Mouse (Mus musculus): ENCODE measurements around the gene Rapgef1.
A peak's percentile ranks its signal among the peaks of the same experiment; 100 is the strongest.
"Not testable (repeated sequence)": the region's sequence is repeated elsewhere in the genome, so short reads cannot be mapped to it uniquely, and the experiment has no call there.

Rapgef1 gene

DNA sequence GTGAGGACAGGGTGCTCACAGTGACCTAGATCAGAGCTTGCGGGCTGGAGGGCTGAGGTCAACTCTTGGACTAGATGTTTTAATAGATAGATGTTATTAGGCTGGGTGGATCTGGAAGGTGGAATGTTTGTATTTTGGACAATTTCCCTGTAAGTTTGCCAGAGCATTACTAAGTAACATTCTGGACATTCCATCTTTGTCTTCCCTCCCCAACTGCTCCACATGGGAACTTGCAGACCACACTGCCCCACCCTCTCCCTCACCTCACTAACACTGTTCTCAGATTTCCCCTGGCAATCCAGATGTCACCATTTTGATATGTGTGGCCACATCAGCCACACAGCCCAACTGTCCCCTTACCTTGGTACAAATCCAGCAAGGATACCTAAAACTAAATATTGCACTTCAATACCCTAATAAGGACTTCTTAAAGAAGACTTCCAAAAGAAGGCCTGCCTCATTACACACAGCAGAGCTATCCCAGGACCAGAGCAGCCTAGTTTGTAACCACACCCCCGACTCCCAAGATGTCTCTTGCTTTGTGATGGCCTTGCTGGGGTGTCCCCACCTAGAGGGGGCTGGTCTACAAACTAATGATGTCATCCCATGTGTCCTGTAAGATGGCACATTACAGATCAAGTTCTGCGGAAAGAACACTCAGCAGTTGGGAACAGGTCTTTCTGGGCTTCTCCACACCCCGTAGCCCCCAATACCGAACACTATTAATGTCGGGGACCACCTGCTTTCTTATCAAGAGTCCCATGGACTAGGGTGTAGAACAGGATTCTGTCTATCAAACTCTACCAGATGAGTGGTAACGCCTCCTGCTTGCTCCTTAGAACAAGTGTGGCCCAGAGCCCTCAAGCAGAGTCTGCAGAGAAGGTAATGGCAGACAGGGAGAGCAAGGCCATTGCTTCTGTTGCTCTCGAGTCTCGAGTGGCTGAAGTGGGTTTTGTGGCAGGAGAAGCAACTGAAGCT lies 83.9 kb downstream of the Rapgef1 start:
- DNase-seq (ENCODE audit: inconsistent ontology term), result peak; percentile 92

GRCm38 (mm10) chr2:29705493-29705892 lies 86.0 kb downstream of the Rapgef1 start:
- DNase-seq (ENCODE audit: inconsistent ontology term), result no peak

DNA sequence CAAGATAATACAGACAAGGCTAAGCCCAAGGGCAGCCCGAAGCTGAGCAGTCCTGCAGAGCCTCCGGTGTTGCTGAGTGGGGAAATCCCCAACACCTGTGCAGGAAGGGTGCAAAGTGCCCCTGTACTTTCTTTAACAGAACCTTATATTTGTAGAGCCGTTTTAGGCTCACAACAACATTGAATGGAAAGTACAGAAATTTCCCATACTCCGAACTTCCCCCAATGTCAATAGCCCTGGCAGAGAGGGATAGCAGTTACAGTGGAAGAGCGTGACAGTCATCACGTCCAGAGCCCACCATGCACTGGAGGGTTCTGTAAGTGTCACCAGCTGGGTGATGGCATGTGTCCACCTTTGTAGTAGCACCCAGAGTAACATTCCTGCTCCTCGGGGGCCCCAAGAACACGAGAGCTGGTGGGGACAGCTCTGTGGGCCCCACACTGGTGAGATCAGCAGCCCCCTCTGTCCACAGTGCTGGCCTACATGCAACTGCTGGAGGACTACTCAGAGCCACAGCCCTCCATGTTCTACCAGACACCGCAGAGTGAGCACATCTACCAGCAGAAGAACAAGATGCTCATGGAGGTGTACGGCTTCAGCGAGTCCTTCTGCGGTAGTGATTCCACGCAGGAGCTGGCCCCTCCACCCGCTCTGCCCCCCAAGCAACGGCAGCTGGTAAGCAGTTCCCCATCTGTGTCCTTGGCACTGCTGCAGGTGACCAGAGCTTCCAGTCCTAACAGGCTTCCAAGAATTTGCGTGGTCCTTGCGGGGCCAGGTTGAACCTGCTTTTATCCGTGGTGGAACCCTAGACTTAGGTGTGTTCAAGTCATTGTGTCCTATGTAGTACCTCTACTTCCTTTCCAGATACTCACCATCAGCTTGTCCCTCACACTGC lies 87.5 kb downstream of the Rapgef1 start:
- DNase-seq (ENCODE audit: inconsistent ontology term), result no peak

GRCm38 (mm10) chr2:29707731-29708130 lies 88.2 kb downstream of the Rapgef1 start:
- no peak for DNase-seq (ENCODE audit: inconsistent ontology term)

DNA sequence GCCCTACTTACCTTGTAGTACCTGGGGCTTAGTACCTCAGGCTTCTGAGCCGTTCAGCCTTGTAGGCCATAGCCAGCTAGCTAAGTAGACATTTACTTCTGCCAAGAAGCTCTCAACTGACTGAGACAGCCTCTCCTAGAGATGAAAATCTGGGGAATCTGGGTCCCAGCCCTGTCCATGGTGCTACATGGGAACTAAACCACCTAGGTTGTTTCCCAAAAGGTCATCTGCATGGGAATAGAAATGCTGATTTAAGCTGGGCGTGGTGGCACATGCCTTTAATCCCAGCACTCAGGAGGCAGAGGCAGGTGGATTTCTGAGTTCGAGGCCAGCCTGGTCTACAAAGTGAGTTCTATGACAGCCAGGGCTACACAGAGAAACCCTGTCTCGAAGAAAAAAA lies 88.7 kb downstream of the Rapgef1 start:
- DNase-seq (ENCODE audit: inconsistent ontology term), result not testable (repeated sequence)

DNA sequence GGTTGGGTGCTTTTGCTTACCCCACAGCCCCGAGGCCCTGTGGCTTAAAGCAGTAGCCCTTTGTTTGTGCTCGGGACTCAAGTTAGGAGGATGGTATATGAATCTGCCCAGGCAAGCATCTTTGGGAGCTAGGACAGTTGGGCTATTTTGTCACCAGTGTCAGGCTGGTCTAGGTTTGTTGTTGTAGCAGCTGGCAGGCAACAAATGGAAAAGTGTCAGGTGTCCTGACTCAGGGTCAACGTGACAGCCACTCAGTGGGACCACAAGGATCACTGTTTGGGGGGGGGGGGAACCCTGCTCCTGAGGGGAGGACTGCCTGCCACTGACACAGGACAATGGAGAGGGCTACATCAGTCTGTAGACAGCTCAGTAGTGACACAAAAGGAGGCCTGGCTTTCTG lies 91.5 kb downstream of the Rapgef1 start:
- DNase-seq (ENCODE audit: inconsistent ontology term), result no peak

- no peak for DNase-seq (ENCODE audit: inconsistent ontology term)
These were observed 92.4 kb downstream of the Rapgef1 start for GRCm38 (mm10) chr2:29711877-29712276.

GRCm38 (mm10) chr2:29713501-29713900 lies 94.0 kb downstream of the Rapgef1 start:
- no peak for DNase-seq (ENCODE audit: inconsistent ontology term)

DNA sequence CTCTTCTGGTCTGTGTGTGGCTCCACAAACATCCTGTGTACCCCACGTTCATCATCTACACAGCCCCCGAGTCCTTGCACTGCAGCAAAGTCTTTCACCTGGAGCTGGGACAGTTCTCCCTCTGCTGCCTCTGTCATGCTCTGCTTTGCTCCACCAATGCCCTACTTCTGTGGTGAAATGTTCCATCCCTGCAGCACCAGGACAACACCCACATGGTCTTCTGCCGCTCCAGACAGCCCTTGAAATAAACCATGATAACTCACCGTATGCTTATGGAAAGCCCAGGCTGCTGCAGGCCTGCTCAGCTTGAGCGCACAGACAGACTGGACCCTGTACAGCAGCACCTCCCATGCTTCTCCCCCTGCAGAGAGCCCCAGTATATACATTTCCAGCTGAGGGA lies 94.6 kb downstream of the Rapgef1 start:
- DNase-seq (ENCODE audit: inconsistent ontology term), result no peak

- no peak for DNase-seq (ENCODE audit: inconsistent ontology term)
These were observed 96.6 kb downstream of the Rapgef1 start for GRCm38 (mm10) chr2:29716143-29716542.

- DNase-seq (ENCODE audit: inconsistent ontology term), result peak; percentile 99
These were observed 97.2 kb downstream of the Rapgef1 start for GRCm38 (mm10) chr2:29716691-29717090.

DNA sequence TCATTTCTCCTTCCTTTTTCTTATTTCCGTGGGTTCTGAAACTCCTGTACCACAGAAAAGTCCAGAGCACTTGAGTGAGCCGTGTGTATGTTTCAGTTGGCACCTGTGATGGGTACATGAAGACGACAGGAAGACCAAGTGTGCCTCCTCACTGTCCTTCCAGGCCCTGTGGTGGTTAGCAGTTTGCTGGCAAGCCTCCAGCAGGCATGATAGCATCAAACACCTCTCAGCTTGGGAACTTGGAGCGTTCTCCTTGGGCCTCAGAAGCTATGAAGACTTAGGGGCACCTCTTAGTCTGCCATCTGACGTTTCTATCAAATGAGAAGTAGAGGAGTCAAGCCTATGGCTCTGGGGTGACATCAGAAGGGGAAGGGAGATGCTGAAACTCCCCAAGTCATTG lies 99.1 kb downstream of the Rapgef1 start:
- DNase-seq (ENCODE audit: inconsistent ontology term), result no peak

- no peak for DNase-seq (ENCODE audit: inconsistent ontology term)
These were observed 103.6 kb downstream of the Rapgef1 start for GRCm38 (mm10) chr2:29723132-29723531.

- no peak for DNase-seq (ENCODE audit: inconsistent ontology term)
These were observed 105.3 kb downstream of the Rapgef1 start for GRCm38 (mm10) chr2:29724664-29725365.

- no peak for DNase-seq (ENCODE audit: inconsistent ontology term)
These were observed 110.0 kb downstream of the Rapgef1 start for GRCm38 (mm10) chr2:29729500-29729899.

DNA sequence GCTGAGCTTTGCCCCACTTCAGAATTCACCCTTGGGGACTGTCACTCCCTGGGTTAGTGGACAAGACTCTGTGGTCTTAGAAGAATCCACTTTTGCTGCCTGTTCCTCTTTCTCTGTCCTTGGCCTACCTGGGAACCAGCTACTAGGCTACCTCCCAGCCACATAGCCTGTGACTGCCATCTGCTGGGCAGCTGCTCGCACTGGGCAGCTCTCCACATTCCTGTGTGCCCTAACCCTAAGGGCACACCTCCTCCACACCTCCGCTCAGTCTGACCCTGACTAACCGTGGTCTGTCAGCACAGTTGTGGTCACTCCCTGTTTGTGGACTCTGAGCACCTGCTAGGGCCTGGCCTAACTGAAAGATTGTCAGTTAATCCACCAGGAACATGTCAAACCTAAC lies 112.0 kb downstream of the Rapgef1 start:
- DNase-seq (ENCODE audit: inconsistent ontology term), result peak; percentile 26

DNA sequence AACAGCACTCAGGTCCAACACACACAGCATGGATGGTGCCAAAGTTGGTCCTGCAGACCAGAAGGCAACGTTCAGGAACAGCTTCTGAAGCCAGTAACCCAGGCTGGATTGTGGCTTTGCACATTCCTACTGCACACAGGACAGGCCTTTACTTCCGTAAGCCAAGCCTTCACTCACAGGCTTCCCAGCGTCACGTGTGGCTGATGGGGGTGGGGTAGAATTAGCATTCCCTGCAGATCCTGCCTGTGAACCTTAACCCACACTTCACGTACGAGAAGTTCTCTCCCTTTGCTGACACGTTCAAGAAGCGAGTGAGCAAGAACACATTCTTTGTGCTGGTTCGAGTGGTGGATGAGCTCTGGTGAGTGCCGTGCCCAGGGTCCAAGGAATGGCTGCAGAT lies 113.0 kb downstream of the Rapgef1 start:
- DNase-seq (ENCODE audit: inconsistent ontology term), result no peak

DNA sequence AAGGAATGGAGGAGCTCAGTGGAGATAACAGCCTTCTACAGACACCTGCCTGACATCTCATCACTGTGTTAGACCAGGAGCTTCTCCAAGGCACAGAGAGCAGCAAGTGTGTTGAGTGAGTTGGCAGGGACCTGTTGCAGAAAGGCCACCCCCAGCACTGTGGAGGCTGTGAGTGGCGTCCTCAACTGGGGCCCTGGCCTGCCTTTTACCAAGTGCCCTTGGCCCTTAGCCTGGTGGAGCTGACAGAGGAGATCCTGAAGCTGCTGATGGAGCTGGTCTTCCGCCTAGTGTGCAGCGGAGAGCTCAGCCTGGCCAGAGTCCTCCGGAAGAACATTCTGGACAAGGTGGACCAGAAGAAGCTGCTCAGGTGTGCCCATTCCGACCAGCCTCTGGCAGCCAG lies 113.8 kb downstream of the Rapgef1 start:
- no peak for DNase-seq (ENCODE audit: inconsistent ontology term)

DNA sequence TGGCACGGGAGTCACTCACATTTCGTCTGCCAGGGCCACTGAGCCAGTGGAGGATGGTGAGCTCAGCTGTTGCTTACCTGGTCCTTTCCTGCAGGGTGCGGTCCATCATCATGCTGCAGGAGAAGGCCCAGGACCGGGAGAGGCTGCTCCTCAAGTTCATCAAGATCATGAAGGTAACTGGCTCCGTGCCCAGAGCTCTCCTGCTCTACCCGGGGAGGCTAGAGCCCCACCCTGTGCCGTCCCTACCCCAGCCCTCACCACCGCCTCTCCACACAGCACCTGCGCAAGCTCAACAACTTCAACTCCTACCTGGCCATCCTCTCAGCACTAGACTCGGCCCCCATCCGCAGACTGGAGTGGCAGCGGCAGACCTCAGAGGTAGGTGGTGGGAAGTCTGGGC lies 116.2 kb downstream of the Rapgef1 start:
- DNase-seq (ENCODE audit: inconsistent ontology term), result no peak

GRCm38 (mm10) chr2:29737209-29737925 lies 117.8 kb downstream of the Rapgef1 start:
- DNase-seq (ENCODE audit: inconsistent ontology term), result no peak

- no peak for DNase-seq (ENCODE audit: inconsistent ontology term)
These were observed 119.3 kb downstream of the Rapgef1 start for GRCm38 (mm10) chr2:29738799-29739198.
